Mouse (Mus musculus) E14TG2a.4 (cell line): ENCODE data around the gene Cdc42se1.

Source experiments
- CTCF ChIP-seq: conservative IDR thresholded peaks from 2 replicates; pipeline ENCODE4 v1.5.1; 2014; ENCODE audit warnings: low read length
- POU5F1 ChIP-seq: IDR thresholded peaks from 2 replicates; pipeline ENCODE4 v1.6.1; 2014; ENCODE audit warnings: low read length, borderline replicate concordance

GRCm38 (mm10) chr3:95270766-95271364 lies 42.3 kb downstream of the Cdc42se1 start:
- TF ChIP-seq CTCF: no peak
- no peak for TF ChIP-seq POU5F1
